Mouse (Mus musculus): ENCODE measurements at regions not wholly inside any gene's neighbourhood (a gene's known extent, or its start where the extent isn't known, plus 50 kb on each side); places are given as distances from the start of the nearest gene placed in this dataset.

- DNase-seq = no peak
These were observed 1502.0 kb downstream of the Brinp3 start for GRCm38 (mm10) chr1:147996591-147996990.

GRCm38 (mm10) chr1:148033851-148034250 is 1539.3 kb downstream of the Brinp3 start:
- peak; percentile 20 for DNase-seq

GRCm38 (mm10) chr1:148051876-148052275 is 1557.3 kb downstream of the Brinp3 start:
- DNase-seq = no peak

Measured in adrenal gland, postnatal 14 days (tissue).